Mouse (Mus musculus) kidney, postnatal 0 days (tissue): ENCODE data around the gene Phtf1. TPM values are rescaled to one million over a fixed set of nuclear protein-coding genes. Genes with fewer than 3 reads are reported as not detected.

Experiments used
- ATAC-seq: fragments of 200-750 bp; cut with Nextera tagmentation; replicated peaks from 2 replicates; pipeline ENCODE4 v1.8.0; 2017; ENCODE audit warnings: low read depth, moderate number of reproducible peaks, moderate TSS enrichment, moderate library complexity; ENCODE audit not compliant: low FRiP score
- DNase-seq: peaks from one replicate; pipeline ENCODE4 v3.0.0-alpha.2; 2016; ENCODE audit warnings: low spot score
- H3K27ac ChIP-seq: fragments of 300-500 bp; sonication (generic); 2 replicates; pipeline ENCODE4 v1.5.1; 2014; ENCODE audit warnings: mild to moderate bottlenecking
- H3K27me3 ChIP-seq: fragments of 300-500 bp; sonication (generic); 2 replicates; pipeline ENCODE4 v1.6.1; 2014; ENCODE audit warnings: low read length, mixed read lengths; ENCODE audit not compliant: insufficient read depth
- H3K36me3 ChIP-seq: fragments of 300-500 bp; sonication (generic); 2 replicates; pipeline ENCODE4 v1.6.1; 2014; ENCODE audit warnings: low read length, mixed read lengths; ENCODE audit not compliant: insufficient read depth
- H3K4me1 ChIP-seq: fragments of 300-500 bp; sonication (generic); replicated peaks from 2 replicates; pipeline ENCODE4 v1.6.1; 2014; ENCODE audit warnings: antibody characterized with exemption, low read length, mixed read lengths; ENCODE audit not compliant: insufficient read depth
- H3K4me2 ChIP-seq: fragments of 300-500 bp; sonication (generic); 2 replicates; pipeline ENCODE4 v1.6.1; 2014; ENCODE audit warnings: mild to moderate bottlenecking, low read length, moderate library complexity, mixed read lengths
- H3K4me3 ChIP-seq: fragments of 300-500 bp; sonication (generic); replicated peaks from 2 replicates; pipeline ENCODE4 v1.5.1; 2014; ENCODE audit warnings: low read depth, low read length
- H3K9ac ChIP-seq: fragments of 300-500 bp; sonication (generic); 2 replicates; pipeline ENCODE4 v1.6.1; 2014; ENCODE audit warnings: low read depth, low read length
- H3K9me3 ChIP-seq: fragments of 300-500 bp; sonication (generic); replicated peaks from 2 replicates; pipeline ENCODE4 v1.6.1; 2016; ENCODE audit warnings: low read length, inconsistent platforms, mixed read lengths
- CTCF ChIP-seq: IDR thresholded peaks from 2 replicates; pipeline ENCODE4 v1.5.1; 2016; ENCODE audit warnings: antibody characterized with exemption, low read depth, mild to moderate bottlenecking, moderate library complexity
- WGBS: fragments of 180-500 bp; shearing (Covaris S2); extraction: QIAGEN DNeasy Blood & Tissue Kit; methylation state at CpG from one replicate; pipeline ENCODE4 v1.1.7; 2014; 5-methylcytosine and 5-hydroxymethylcytosine counted together
- polyA plus RNA-seq: library from polyadenylated mRNA; unstranded; fragments of >200 nt; fragmentation: Nextera tagmentation; extraction: Ambion mirVana; gene quantifications from 2 replicates; pipeline ENCODE4 v1.2.1, GENCODE M21; 2015

Phtf1 gene
- polyA plus RNA-seq, 1 experiment from 2014 or later = 21.8 TPM

GRCm38 (mm10) chr3:103960622-103961021 is 7.3 kb upstream of the Phtf1 start:
- Histone ChIP-seq H3K4me1 (no peaks in the 10 kb centered on the region), H3K4me3 (no peak overlapping the region), H3K27me3 (no peaks in the 10 kb centered on the region), H3K36me3 (peaks cover 11% of the 10 kb centered on the region; the same call in 1 of the 2 replicates), H3K4me2 (no peak overlapping the region), H3K9me3 (no peaks in the 10 kb centered on the region), H3K9ac (no peak overlapping the region), H3K27ac (no peak overlapping the region)
- TF ChIP-seq CTCF = no peak
- no peak for DNase-seq
- 88% methylated on average over 3 of the region's 3 CpGs for WGBS
- ATAC-seq = no peak

- H3K27me3 ChIP-seq = no peaks in the 10 kb centered on the region
- peak overlapping the region; percentile 87; the same call in 1 of the 2 replicates for H3K9ac ChIP-seq
- ATAC-seq (no peak), DNase-seq (no peak)
- peaks cover 8% of the 10 kb centered on the region; the same call in 1 of the 2 replicates for H3K4me1 ChIP-seq
- H3K4me3 ChIP-seq = peak overlapping the region; percentile 79
- peaks cover 2% of the 10 kb centered on the region; the same call in 1 of the 2 replicates for H3K36me3 ChIP-seq
- peak overlapping the region; percentile 84 for H3K4me2 ChIP-seq
- no peaks in the 10 kb centered on the region for H3K9me3 ChIP-seq
- H3K27ac ChIP-seq = peak overlapping the region; percentile 94; the same call in 1 of the 2 replicates
- 28% methylated on average over 2 of the region's 2 CpGs for WGBS
- TF ChIP-seq CTCF = no peak
Measured at GRCm38 (mm10) chr3:103967231-103967630, 679 bp upstream of the Phtf1 start.

- Histone ChIP-seq H3K4me2 (peak overlapping the region; percentile 84), H3K27ac (peak overlapping the region; percentile 94), H3K9me3 (no peaks in the 10 kb centered on the region), H3K9ac (peak overlapping the region; percentile 87), H3K4me1 (peaks cover 8% of the 10 kb centered on the region; the same call in 1 of the 2 replicates), H3K36me3 (0 out of 2 replicates have a peak, but pooled peaks cover 3% of the 10 kb centered on the region), H3K27me3 (no peaks in the 10 kb centered on the region), H3K4me3 (peak overlapping the region; percentile 79)
- TF ChIP-seq CTCF = no peak
- ATAC-seq (peak; percentile 59), DNase-seq (peak; percentile 69)
- under 1% methylated on average over 24 of the region's 24 CpGs for WGBS
Measured at GRCm38 (mm10) chr3:103968701-103969100, 791 bp downstream of the Phtf1 start.

GRCm38 (mm10) chr3:103971157-103971556 is 3.2 kb downstream of the Phtf1 start:
- Histone ChIP-seq H3K4me1 (peaks cover 8% of the 10 kb centered on the region; the same call in 1 of the 2 replicates), H3K9ac (no peak overlapping the region), H3K27ac (no peak overlapping the region), H3K4me2 (no peak overlapping the region), H3K9me3 (no peaks in the 10 kb centered on the region), H3K4me3 (no peak overlapping the region), H3K36me3 (peaks cover 9% of the 10 kb centered on the region; the same call in 1 of the 2 replicates), H3K27me3 (no peaks in the 10 kb centered on the region)
- DNase-seq (no peak), ATAC-seq (no peak)
- WGBS = 93% methylated on average over 2 of the region's 2 CpGs
- TF ChIP-seq CTCF = no peak

- Histone ChIP-seq H3K27ac (no peak overlapping the region), H3K9me3 (no peaks in the 10 kb centered on the region), H3K4me2 (no peak overlapping the region), H3K4me3 (no peak overlapping the region), H3K27me3 (no peaks in the 10 kb centered on the region), H3K4me1 (no peaks in the 10 kb centered on the region), H3K36me3 (0 out of 2 replicates have a peak, but pooled peaks cover 16% of the 10 kb centered on the region), H3K9ac (no peak overlapping the region)
- no peak for TF ChIP-seq CTCF
- 91% methylated on average over 4 of the region's 4 CpGs for WGBS
- DNase-seq (no peak), ATAC-seq (no peak)
Measured at GRCm38 (mm10) chr3:103984556-103984955, 16.6 kb downstream of the Phtf1 start.

GRCm38 (mm10) chr3:103985194-103985593 is 17.3 kb downstream of the Phtf1 start:
- TF ChIP-seq CTCF = no peak
- Histone ChIP-seq H3K9me3 (no peaks in the 10 kb centered on the region), H3K36me3 (0 out of 2 replicates have a peak, but pooled peaks cover 22% of the 10 kb centered on the region), H3K27me3 (no peaks in the 10 kb centered on the region), H3K4me2 (no peak overlapping the region), H3K9ac (no peak overlapping the region), H3K4me1 (no peaks in the 10 kb centered on the region), H3K4me3 (no peak overlapping the region), H3K27ac (no peak overlapping the region)
- ATAC-seq (no peak), DNase-seq (no peak)
- WGBS = 98% methylated on average over 2 of the region's 2 CpGs
